Mouse (Mus musculus): ENCODE results near the gene Tmem263. TPM values are rescaled to one million over a fixed set of nuclear protein-coding genes. Genes with fewer than 3 reads are reported as not detected.

The Tmem263 gene
- total RNA-seq, 2 experiments from 2014 or later, result 11.8 to 13.0 TPM

Other genes starting within 250 kb of the Tmem263 start
- gene Ric8b, start 185.0 kb upstream of the Tmem263 start, total RNA-seq (2015), result 13.1 and 13.8 TPM in 2 replicates
- 13.4 and 16.6 TPM in 2 replicates for gene Ric8b, start 185.0 kb upstream of the Tmem263 start, total RNA-seq (2017)
- 0.09 TPM in 1 of 2 replicates, not detected in the other for gene Fhl4, start 132 bp upstream of the Tmem263 start, total RNA-seq (2015)
- 0.57 TPM in 1 of 2 replicates, not detected in the other for gene Fhl4, start 132 bp upstream of the Tmem263 start, total RNA-seq (2017)
- gene Mterf2, start 25.4 kb downstream of the Tmem263 start, total RNA-seq (2015), result 2.4 and 3.9 TPM in 2 replicates
- 1.9 and 2.2 TPM in 2 replicates for gene Mterf2, start 25.4 kb downstream of the Tmem263 start, total RNA-seq (2017)
- 15.7 and 16.2 TPM in 2 replicates for gene Cry1, start 82.4 kb downstream of the Tmem263 start, total RNA-seq (2015)
- gene Cry1, start 82.4 kb downstream of the Tmem263 start, total RNA-seq (2017), result 17.5 and 19.4 TPM in 2 replicates

Data from megakaryocyte, adult 5-6 weeks (primary cell).